Mouse (Mus musculus): Measurements from ENCODE around the gene Nek9. TPM values are rescaled to one million over a fixed set of nuclear protein-coding genes. Genes with fewer than 3 reads are reported as not detected.

Nek9 gene
- polyA plus RNA-seq, 1 experiment from 2014 or later: 33.1 TPM

- peaks cover 8% of the 10 kb centered on the region; the same call in 1 of the 2 replicates for H3K9me3 ChIP-seq
- H3K9ac ChIP-seq: no peak overlapping the region
- no peak for ATAC-seq (ENCODE audit: insufficient number of reproducible peaks, insufficient read depth, low FRiP score, low TSS enrichment)
- 0 out of 2 replicates have a peak, but pooled peaks cover 13% of the 10 kb centered on the region for H3K4me1 ChIP-seq
- H3K4me3 ChIP-seq: no peak overlapping the region
- WGBS: 76% methylated on average over 11 of the region's 11 CpGs
- no peak overlapping the region for H3K4me2 ChIP-seq (replicated peaks)
- no peaks in the 10 kb centered on the region for H3K27me3 ChIP-seq
- no peak overlapping the region for H3K27ac ChIP-seq
- H3K36me3 ChIP-seq: peaks cover 35% of the 10 kb centered on the region
These were observed 40.9 kb downstream of the Nek9 start for GRCm38 (mm10) chr12:85298127-85298834.

- WGBS: 68% methylated on average over 10 of the region's 10 CpGs
- H3K27me3 ChIP-seq: no peaks in the 10 kb centered on the region
- H3K4me2 ChIP-seq (replicated peaks): no peak overlapping the region
- no peak overlapping the region for H3K27ac ChIP-seq
- H3K9me3 ChIP-seq: peaks cover 8% of the 10 kb centered on the region; the same call in 1 of the 2 replicates
- H3K9ac ChIP-seq: no peak overlapping the region
- 0 out of 2 replicates have a peak, but pooled peaks cover 13% of the 10 kb centered on the region for H3K4me1 ChIP-seq
- peaks cover 29% of the 10 kb centered on the region for H3K36me3 ChIP-seq
- H3K4me3 ChIP-seq: no peak overlapping the region
- ATAC-seq (ENCODE audit: insufficient number of reproducible peaks, insufficient read depth, low FRiP score, low TSS enrichment): no peak
These were observed 41.7 kb downstream of the Nek9 start for GRCm38 (mm10) chr12:85297345-85297997.

GRCm38 (mm10) chr12:85296915-85297314 lies 42.2 kb downstream of the Nek9 start:
- peaks cover 8% of the 10 kb centered on the region; the same call in 1 of the 2 replicates for H3K9me3 ChIP-seq
- peaks cover 23% of the 10 kb centered on the region for H3K36me3 ChIP-seq
- no peak overlapping the region for H3K4me3 ChIP-seq

GRCm38 (mm10) chr12:85295506-85295905 lies 43.7 kb downstream of the Nek9 start:
- no peak overlapping the region for H3K4me3 ChIP-seq
- no peaks in the 10 kb centered on the region for H3K27me3 ChIP-seq
- ATAC-seq (ENCODE audit: insufficient number of reproducible peaks, insufficient read depth, low FRiP score, low TSS enrichment): no peak
- H3K9ac ChIP-seq: no peak overlapping the region
- H3K4me1 ChIP-seq: 0 out of 2 replicates have a peak, but pooled peaks cover 13% of the 10 kb centered on the region
- H3K36me3 ChIP-seq: peaks cover 9% of the 10 kb centered on the region
- peaks cover 8% of the 10 kb centered on the region; the same call in 1 of the 2 replicates for H3K9me3 ChIP-seq
- no peak overlapping the region for H3K27ac ChIP-seq
- no peak overlapping the region for H3K4me2 ChIP-seq (replicated peaks)
- WGBS: 87% methylated on average over 2 of the region's 2 CpGs

More at GRCm38 (mm10) chr12:85296915-85297314, 42.2 kb downstream of the Nek9 start:
- Histone ChIP-seq H3K27ac (peak overlapping the region; percentile 20; the same call in 1 of the 2 replicates), H3K4me2 (replicated peaks) (no peak overlapping the region), H3K27me3 (no peaks in the 10 kb centered on the region), H3K4me1 (0 out of 2 replicates have a peak, but pooled peaks cover 13% of the 10 kb centered on the region), H3K9ac (no peak overlapping the region)
- 70% methylated on average over 5 of the region's 5 CpGs for WGBS
- ATAC-seq (ENCODE audit: insufficient number of reproducible peaks, insufficient read depth, low FRiP score, low TSS enrichment): no peak

- Histone ChIP-seq H3K9me3 (peaks cover 8% of the 10 kb centered on the region; the same call in 1 of the 2 replicates), H3K27me3 (0 out of 2 replicates have a peak, but pooled peaks cover 3% of the 10 kb centered on the region), H3K4me2 (replicated peaks) (no peak overlapping the region), H3K27ac (no peak overlapping the region), H3K4me3 (no peak overlapping the region), H3K4me1 (peaks cover 19% of the 10 kb centered on the region), H3K36me3 (no peaks in the 10 kb centered on the region), H3K9ac (no peak overlapping the region)
- no peak for ATAC-seq (ENCODE audit: insufficient number of reproducible peaks, insufficient read depth, low FRiP score, low TSS enrichment)
These were observed 46.3 kb downstream of the Nek9 start for GRCm38 (mm10) chr12:85292906-85293305.

- H3K4me2 ChIP-seq (replicated peaks): no peak overlapping the region
- ATAC-seq (ENCODE audit: insufficient number of reproducible peaks, insufficient read depth, low FRiP score, low TSS enrichment): no peak
- no peaks in the 10 kb centered on the region for H3K36me3 ChIP-seq
- 69% methylated on average over 6 of the region's 6 CpGs for WGBS
- no peak overlapping the region for H3K9ac ChIP-seq
- H3K27me3 ChIP-seq: 0 out of 2 replicates have a peak, but pooled peaks cover 3% of the 10 kb centered on the region
- H3K4me3 ChIP-seq: no peak overlapping the region
- no peak overlapping the region for H3K27ac ChIP-seq
- peaks cover 8% of the 10 kb centered on the region; the same call in 1 of the 2 replicates for H3K9me3 ChIP-seq
- H3K4me1 ChIP-seq: peaks cover 13% of the 10 kb centered on the region
These were observed 46.9 kb downstream of the Nek9 start for GRCm38 (mm10) chr12:85292288-85292687.

- Histone ChIP-seq H3K4me1 (peaks cover 8% of the 10 kb centered on the region), H3K9ac (no peak overlapping the region), H3K4me2 (replicated peaks) (no peak overlapping the region)
These were observed 47.6 kb downstream of the Nek9 start for GRCm38 (mm10) chr12:85291541-85291940.

GRCm38 (mm10) chr12:85290633-85291032 lies 48.5 kb downstream of the Nek9 start:
- no peaks in the 10 kb centered on the region for H3K36me3 ChIP-seq
- H3K9me3 ChIP-seq: peaks cover 8% of the 10 kb centered on the region; the same call in 1 of the 2 replicates
- H3K9ac ChIP-seq: no peak overlapping the region
- ATAC-seq (ENCODE audit: insufficient number of reproducible peaks, insufficient read depth, low FRiP score, low TSS enrichment): no peak
- 0 out of 2 replicates have a peak, but pooled peaks cover 3% of the 10 kb centered on the region for H3K27me3 ChIP-seq
- H3K4me2 ChIP-seq (replicated peaks): no peak overlapping the region
- H3K4me3 ChIP-seq: no peak overlapping the region
- WGBS: 80% methylated on average over 10 of the region's 10 CpGs
- no peak overlapping the region for H3K27ac ChIP-seq
- H3K4me1 ChIP-seq: peaks cover 6% of the 10 kb centered on the region

More at GRCm38 (mm10) chr12:85291541-85291940, 47.6 kb downstream of the Nek9 start:
- no peak for ATAC-seq (ENCODE audit: insufficient number of reproducible peaks, insufficient read depth, low FRiP score, low TSS enrichment)
- no peak overlapping the region for H3K27ac ChIP-seq
- H3K27me3 ChIP-seq: 0 out of 2 replicates have a peak, but pooled peaks cover 3% of the 10 kb centered on the region
- H3K36me3 ChIP-seq: no peaks in the 10 kb centered on the region
- H3K9me3 ChIP-seq: peaks cover 8% of the 10 kb centered on the region; the same call in 1 of the 2 replicates
- no peak overlapping the region for H3K4me3 ChIP-seq

- no peak overlapping the region for H3K9ac ChIP-seq
- ATAC-seq (ENCODE audit: insufficient number of reproducible peaks, insufficient read depth, low FRiP score, low TSS enrichment): no peak
These were observed 49.8 kb downstream of the Nek9 start for GRCm38 (mm10) chr12:85289157-85290000.

GRCm38 (mm10) chr12:85288486-85289156 lies 50.5 kb downstream of the Nek9 start, which contains the start of gene Zc2hc1c:
Gene Zc2hc1c, plus strand, starts transcription at chr12:85288591.
- peak within 1 kb of the TSS; percentile 47 for H3K4me3 ChIP-seq
- H3K9me3 ChIP-seq: no peaks in the 10 kb centered on the region
- 0 out of 2 replicates have a peak, but pooled peaks cover 6% of the 10 kb centered on the region for H3K27me3 ChIP-seq
- H3K27ac ChIP-seq: 0 out of 2 replicates have a peak within 1 kb of the TSS, but pooled peaks have one; percentile 41
- H3K4me2 ChIP-seq (replicated peaks): peak within 1 kb of the TSS; percentile 83
- peaks cover 6% of the 10 kb centered on the region for H3K4me1 ChIP-seq
- peak; percentile 69 for ATAC-seq (ENCODE audit: insufficient number of reproducible peaks, insufficient read depth, low FRiP score, low TSS enrichment)
- peak within 1 kb of the TSS; percentile 53 for H3K9ac ChIP-seq
- H3K36me3 ChIP-seq: no peaks in the 10 kb centered on the region
- 3% methylated on average over 31 of the region's 31 CpGs for WGBS

More at GRCm38 (mm10) chr12:85289157-85290000, 49.8 kb downstream of the Nek9 start:
- 59% methylated on average over 24 of the region's 24 CpGs for WGBS
- Histone ChIP-seq H3K27ac (0 out of 2 replicates have a peak overlapping the region, but pooled peaks have one; percentile 41), H3K4me1 (peaks cover 6% of the 10 kb centered on the region), H3K27me3 (0 out of 2 replicates have a peak, but pooled peaks cover 4% of the 10 kb centered on the region), H3K4me2 (replicated peaks) (peak overlapping the region; percentile 83), H3K36me3 (no peaks in the 10 kb centered on the region), H3K4me3 (peak overlapping the region; percentile 47; the same call in 1 of the 2 replicates), H3K9me3 (peaks cover 3% of the 10 kb centered on the region; the same call in 1 of the 2 replicates)

Measured in embryonic facial prominence, embryonic 12.5 days (tissue).